Mouse (Mus musculus) testis, adult 2 months (tissue): Measurements from ENCODE around the gene 0610010K14Rik.

Source experiments
- CTCF ChIP-seq: fragments of 200-500 bp; IDR thresholded peaks from 2 replicates; pipeline ENCODE4 v1.5.1; 2012; ENCODE audit warnings: low read depth, mild to moderate bottlenecking, inconsistent platforms, low read length, moderate library complexity; ENCODE audit not compliant: control insufficient read depth, insufficient read depth, insufficient replicate concordance
- POLR2A ChIP-seq: fragments of 200-500 bp; IDR thresholded peaks from 2 replicates; pipeline ENCODE4 v1.6.1; 2012; ENCODE audit warnings: low read depth, mild to moderate bottlenecking, inconsistent platforms, low read length, moderate library complexity; ENCODE audit not compliant: control insufficient read depth

DNA sequence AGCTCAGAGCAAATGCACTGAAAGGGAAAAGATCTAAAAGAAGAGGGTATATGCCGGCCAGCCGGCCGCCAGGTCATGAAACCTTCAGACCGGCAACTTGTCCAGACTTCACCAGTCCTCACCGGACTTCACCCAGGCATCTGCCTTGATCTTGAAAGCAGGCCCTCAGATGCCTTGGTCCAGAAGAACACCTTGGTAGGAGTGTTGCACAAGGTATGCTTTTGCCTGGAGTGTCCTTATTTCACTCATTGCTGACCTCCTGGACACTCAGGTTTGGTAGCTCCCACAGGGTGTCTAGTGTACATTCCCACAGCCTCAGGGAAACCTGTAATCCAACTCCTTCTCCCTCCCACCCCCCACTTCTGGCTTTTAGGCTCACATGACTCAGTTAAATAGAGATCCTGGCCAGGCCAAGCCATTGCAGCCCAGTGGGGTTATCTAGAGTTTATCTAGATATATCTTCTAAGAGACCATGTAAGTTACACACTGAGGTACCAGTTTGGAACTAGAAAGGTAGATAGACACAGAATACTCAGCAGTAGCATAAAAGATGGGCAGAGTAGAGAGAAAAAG, 37.6 kb downstream of the 0610010K14Rik start:
- TF ChIP-seq CTCF: no peak
- no peak for TF ChIP-seq POLR2A
